Mouse (Mus musculus): Measurements from ENCODE around the gene 2210408I21Rik. TPM values are rescaled to one million over a fixed set of nuclear protein-coding genes. Genes with fewer than 3 reads are reported as not detected.

Gene 2210408I21Rik
- polyA plus RNA-seq, 1 experiment from 2014 or later = 14.4 TPM

- DNase-seq (ENCODE audit: low spot score) (no peak), ATAC-seq (ENCODE audit: low FRiP score) (no peak)
- no peaks in the 10 kb centered on the region for H3K4me1 ChIP-seq (replicated peaks; ENCODE audit: control insufficient read depth, insufficient read depth, low read length)
- no peak overlapping the region for H3K9ac ChIP-seq (ENCODE audit: low read depth, low read length)
- no peaks in the 10 kb centered on the region for H3K36me3 ChIP-seq (ENCODE audit: control insufficient read depth, insufficient read depth, low read length)
- no peak overlapping the region for H3K27ac ChIP-seq (ENCODE audit: low read depth, low read length)
- no peaks in the 10 kb centered on the region for H3K27me3 ChIP-seq (ENCODE audit: control insufficient read depth, insufficient read depth, low read length)
- H3K4me3 ChIP-seq (ENCODE audit: low read depth, low read length) = no peak overlapping the region
- H3K9me3 ChIP-seq (ENCODE audit: control insufficient read depth, low read length) = no peaks in the 10 kb centered on the region
- no peak overlapping the region for H3K4me2 ChIP-seq (replicated peaks; ENCODE audit: low read depth, low read length)
- WGBS = 70% methylated on average over 3 of the region's 3 CpGs
Observed at GRCm38 (mm10) chr13:77262715-77263338, 127.5 kb downstream of the 2210408I21Rik start.

GRCm38 (mm10) chr13:77263400-77264179 is 128.2 kb downstream of the 2210408I21Rik start:
- DNase-seq (ENCODE audit: low spot score) = no peak
- Histone ChIP-seq H3K4me3 (ENCODE audit: low read depth, low read length) (no peak overlapping the region), H3K9ac (ENCODE audit: low read depth, low read length) (no peak overlapping the region), H3K4me2 (replicated peaks; ENCODE audit: low read depth, low read length) (no peak overlapping the region), H3K36me3 (ENCODE audit: control insufficient read depth, insufficient read depth, low read length) (no peaks in the 10 kb centered on the region), H3K27ac (ENCODE audit: low read depth, low read length) (no peak overlapping the region), H3K9me3 (ENCODE audit: control insufficient read depth, low read length) (no peaks in the 10 kb centered on the region), H3K27me3 (ENCODE audit: control insufficient read depth, insufficient read depth, low read length) (no peaks in the 10 kb centered on the region), H3K4me1 (replicated peaks; ENCODE audit: control insufficient read depth, insufficient read depth, low read length) (no peaks in the 10 kb centered on the region)
- 63% methylated on average over 7 of the region's 7 CpGs for WGBS
- no peak for ATAC-seq (ENCODE audit: low FRiP score)

- Histone ChIP-seq H3K9ac (ENCODE audit: low read depth, low read length) (no peak overlapping the region), H3K27me3 (ENCODE audit: control insufficient read depth, insufficient read depth, low read length) (no peaks in the 10 kb centered on the region), H3K4me3 (ENCODE audit: low read depth, low read length) (no peak overlapping the region), H3K4me2 (replicated peaks; ENCODE audit: low read depth, low read length) (no peak overlapping the region), H3K27ac (ENCODE audit: low read depth, low read length) (no peak overlapping the region), H3K4me1 (replicated peaks; ENCODE audit: control insufficient read depth, insufficient read depth, low read length) (no peaks in the 10 kb centered on the region), H3K36me3 (ENCODE audit: control insufficient read depth, insufficient read depth, low read length) (no peaks in the 10 kb centered on the region), H3K9me3 (ENCODE audit: control insufficient read depth, low read length) (no peaks in the 10 kb centered on the region)
- DNase-seq (ENCODE audit: low spot score) (no peak), ATAC-seq (ENCODE audit: low FRiP score) (no peak)
- 75% methylated on average over 1 of the region's 1 CpGs for WGBS
Observed at GRCm38 (mm10) chr13:77264481-77264880, 129.1 kb downstream of the 2210408I21Rik start.

- Histone ChIP-seq H3K4me2 (replicated peaks; ENCODE audit: low read depth, low read length) (no peak overlapping the region), H3K9ac (ENCODE audit: low read depth, low read length) (no peak overlapping the region), H3K36me3 (ENCODE audit: control insufficient read depth, insufficient read depth, low read length) (no peaks in the 10 kb centered on the region), H3K4me3 (ENCODE audit: low read depth, low read length) (no peak overlapping the region), H3K27ac (ENCODE audit: low read depth, low read length) (no peak overlapping the region), H3K27me3 (ENCODE audit: control insufficient read depth, insufficient read depth, low read length) (no peaks in the 10 kb centered on the region), H3K9me3 (ENCODE audit: control insufficient read depth, low read length) (no peaks in the 10 kb centered on the region), H3K4me1 (replicated peaks; ENCODE audit: control insufficient read depth, insufficient read depth, low read length) (no peaks in the 10 kb centered on the region)
- no peak for DNase-seq (ENCODE audit: low spot score)
- no peak for ATAC-seq (ENCODE audit: low FRiP score)
- 89% methylated on average over 3 of the region's 3 CpGs for WGBS
Observed at GRCm38 (mm10) chr13:77275172-77275747, 139.9 kb downstream of the 2210408I21Rik start.

DNA sequence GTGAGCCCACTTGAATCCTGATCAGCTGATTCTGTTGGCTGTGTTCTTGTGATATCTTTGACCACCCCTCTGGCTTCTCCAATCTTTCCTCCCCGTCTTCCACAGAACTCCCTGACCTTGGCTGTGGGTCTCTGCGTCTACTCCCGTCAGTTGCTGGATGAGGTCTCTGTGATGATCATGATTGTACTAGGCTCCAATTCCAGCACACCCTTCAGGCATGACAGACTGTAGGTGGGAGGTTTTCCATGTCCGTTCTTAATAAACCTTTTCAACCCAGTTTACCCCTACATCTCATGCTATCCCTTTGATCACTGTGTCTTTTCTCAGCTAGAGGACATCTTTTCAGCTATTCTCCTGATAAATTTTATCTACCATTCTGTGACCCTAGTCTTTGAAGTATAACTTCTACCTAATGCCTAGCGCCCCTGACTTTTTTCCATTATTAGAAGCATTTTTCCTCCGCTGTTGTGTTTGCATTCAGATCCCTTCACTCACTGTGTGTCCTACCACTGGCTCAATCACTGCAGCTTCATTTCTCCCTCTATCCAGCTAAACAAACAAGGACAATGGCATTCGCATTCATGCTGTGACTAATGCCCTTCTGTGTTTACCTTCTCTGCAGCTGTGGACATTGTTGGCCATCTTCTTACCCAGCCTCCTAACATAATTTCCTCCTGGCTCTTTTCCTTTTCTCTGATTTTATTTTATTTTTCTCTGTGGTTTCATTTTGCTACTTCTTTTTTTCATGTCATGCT is 143.5 kb downstream of the 2210408I21Rik start:
- H3K4me2 ChIP-seq (replicated peaks; ENCODE audit: low read depth, low read length) = no peak overlapping the region
- 52% methylated on average over 7 of the region's 7 CpGs for WGBS
- H3K4me1 ChIP-seq (replicated peaks; ENCODE audit: control insufficient read depth, insufficient read depth, low read length) = no peaks in the 10 kb centered on the region
- H3K27me3 ChIP-seq (ENCODE audit: control insufficient read depth, insufficient read depth, low read length) = no peaks in the 10 kb centered on the region
- no peak overlapping the region for H3K27ac ChIP-seq (ENCODE audit: low read depth, low read length)
- ATAC-seq (ENCODE audit: low FRiP score) (no peak), DNase-seq (ENCODE audit: low spot score) (no peak)
- no peak overlapping the region for H3K4me3 ChIP-seq (ENCODE audit: low read depth, low read length)
- no peaks in the 10 kb centered on the region for H3K9me3 ChIP-seq (ENCODE audit: control insufficient read depth, low read length)
- no peaks in the 10 kb centered on the region for H3K36me3 ChIP-seq (ENCODE audit: control insufficient read depth, insufficient read depth, low read length)
- no peak overlapping the region for H3K9ac ChIP-seq (ENCODE audit: low read depth, low read length)

DNA sequence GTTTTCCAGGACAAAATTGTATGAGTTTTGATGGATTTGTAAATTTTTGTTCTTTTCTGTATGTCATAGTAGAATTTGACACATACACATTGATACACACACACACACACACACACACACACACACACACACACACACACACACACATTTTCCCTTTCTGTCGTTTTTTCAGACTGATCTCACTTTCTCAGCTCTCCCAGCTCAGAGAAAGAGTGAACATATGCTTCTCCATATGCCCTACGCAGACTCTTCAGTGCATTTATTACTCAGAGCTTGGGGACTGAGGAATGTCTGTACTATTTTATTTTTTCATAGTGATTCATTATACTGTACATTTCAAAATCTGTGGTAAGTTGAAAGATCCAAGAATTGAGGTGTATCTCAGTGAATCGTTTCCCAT is 160.2 kb downstream of the 2210408I21Rik start:
- no peaks in the 10 kb centered on the region for H3K4me1 ChIP-seq (replicated peaks; ENCODE audit: control insufficient read depth, insufficient read depth, low read length)
- H3K4me3 ChIP-seq (ENCODE audit: low read depth, low read length) = no peak overlapping the region
- H3K9me3 ChIP-seq (ENCODE audit: control insufficient read depth, low read length) = no peaks in the 10 kb centered on the region
- no peak for ATAC-seq (ENCODE audit: low FRiP score)
- DNase-seq (ENCODE audit: low spot score) = no peak
- H3K4me2 ChIP-seq (replicated peaks; ENCODE audit: low read depth, low read length) = no peak overlapping the region
- no peaks in the 10 kb centered on the region for H3K36me3 ChIP-seq (ENCODE audit: control insufficient read depth, insufficient read depth, low read length)
- H3K9ac ChIP-seq (ENCODE audit: low read depth, low read length) = no peak overlapping the region
- WGBS = 79% methylated on average over 3 of the region's 3 CpGs
- no peaks in the 10 kb centered on the region for H3K27me3 ChIP-seq (ENCODE audit: control insufficient read depth, insufficient read depth, low read length)
- no peak overlapping the region for H3K27ac ChIP-seq (ENCODE audit: low read depth, low read length)

- H3K36me3 ChIP-seq (ENCODE audit: control insufficient read depth, insufficient read depth, low read length) = no peaks in the 10 kb centered on the region
- no peaks in the 10 kb centered on the region for H3K9me3 ChIP-seq (ENCODE audit: control insufficient read depth, low read length)
- 64% methylated on average over 1 of the region's 1 CpGs for WGBS
- ATAC-seq (ENCODE audit: low FRiP score) (no peak), DNase-seq (ENCODE audit: low spot score) (no peak)
- no peak overlapping the region for H3K4me2 ChIP-seq (replicated peaks; ENCODE audit: low read depth, low read length)
- H3K9ac ChIP-seq (ENCODE audit: low read depth, low read length) = no peak overlapping the region
- no peaks in the 10 kb centered on the region for H3K27me3 ChIP-seq (ENCODE audit: control insufficient read depth, insufficient read depth, low read length)
- H3K4me3 ChIP-seq (ENCODE audit: low read depth, low read length) = no peak overlapping the region
- no peaks in the 10 kb centered on the region for H3K4me1 ChIP-seq (replicated peaks; ENCODE audit: control insufficient read depth, insufficient read depth, low read length)
- H3K27ac ChIP-seq (ENCODE audit: low read depth, low read length) = no peak overlapping the region
Observed at GRCm38 (mm10) chr13:77324101-77324500, 188.8 kb downstream of the 2210408I21Rik start.

GRCm38 (mm10) chr13:77326174-77326959 is 191.0 kb downstream of the 2210408I21Rik start:
- Histone ChIP-seq H3K4me3 (ENCODE audit: low read depth, low read length) (no peak overlapping the region), H3K27ac (ENCODE audit: low read depth, low read length) (no peak overlapping the region; the same call in 1 of the 2 replicates), H3K4me2 (replicated peaks; ENCODE audit: low read depth, low read length) (no peak overlapping the region), H3K9me3 (ENCODE audit: control insufficient read depth, low read length) (no peaks in the 10 kb centered on the region), H3K4me1 (replicated peaks; ENCODE audit: control insufficient read depth, insufficient read depth, low read length) (no peaks in the 10 kb centered on the region), H3K36me3 (ENCODE audit: control insufficient read depth, insufficient read depth, low read length) (no peaks in the 10 kb centered on the region), H3K9ac (ENCODE audit: low read depth, low read length) (no peak overlapping the region), H3K27me3 (ENCODE audit: control insufficient read depth, insufficient read depth, low read length) (no peaks in the 10 kb centered on the region)
- DNase-seq (ENCODE audit: low spot score) (peak; percentile 18), ATAC-seq (ENCODE audit: low FRiP score) (peak; percentile 61)
- 53% methylated on average over 5 of the region's 5 CpGs for WGBS
